Mouse (Mus musculus) lung, adult 2 months (tissue): ENCODE results near the gene Pan3. TPM values are rescaled to one million over a fixed set of nuclear protein-coding genes. Genes with fewer than 3 reads are reported as not detected.
A peak's percentile ranks its signal among the peaks of the same experiment; 100 is the strongest.
"Not testable (repeated sequence)": the region's sequence is repeated elsewhere in the genome, so short reads cannot be mapped to it uniquely, and the experiment has no call there.

Experiments
- DNase-seq: peaks from one replicate; pipeline ENCODE4 v3.0.0; 2022
- H3K4me1 ChIP-seq: fragments of 200-500 bp; 2 replicates; pipeline ENCODE4 v1.6.1; 2011; ENCODE audit warnings: low read length; ENCODE audit not compliant: control insufficient read depth, insufficient read depth
- H3K4me3 ChIP-seq: fragments of 200-500 bp; replicated peaks from 2 replicates; pipeline ENCODE3; 2011; ENCODE audit warnings: low read depth, mild to moderate bottlenecking, control low read depth, low read length; ENCODE audit errors: extremely low read depth
- CTCF ChIP-seq: fragments of 200-500 bp; IDR thresholded peaks from 2 replicates; pipeline ENCODE4 v1.5.1; 2011; ENCODE audit warnings: mild to moderate bottlenecking, low read length, control low read depth; ENCODE audit not compliant: insufficient read depth
- POLR2A ChIP-seq: fragments of 200-500 bp; IDR thresholded peaks from 2 replicates; pipeline ENCODE4 v1.6.1; 2011; ENCODE audit warnings: low read depth, mild to moderate bottlenecking, control low read depth, low read length, borderline replicate concordance; ENCODE audit errors: extremely low read depth
- WGBS: fragments of 180-500 bp; shearing (Covaris S2); methylation state at CpG from one replicate; pipeline ENCODE4 v1.1.7; 2018; 5-methylcytosine and 5-hydroxymethylcytosine counted together
- polyA plus RNA-seq: library from polyadenylated mRNA; depleted of rRNA; stranded (reverse); fragments of >200 nt; gene quantifications from 2 replicates; pipeline ENCODE4 v1.2.3, GENCODE M21; 2012

The Pan3 gene
- polyA plus RNA-seq, 1 experiment: 38.0 TPM

GRCm38 (mm10) chr5:147539409-147539808 lies 109.4 kb downstream of the Pan3 start:
- TF ChIP-seq POLR2A: no peak
- WGBS: 86% methylated on average over 4 of the region's 4 CpGs
- DNase-seq: no peak
- no peak overlapping the region for H3K4me3 ChIP-seq
- H3K4me1 ChIP-seq: no peaks in the 10 kb centered on the region

- Histone ChIP-seq H3K4me1 (no peaks in the 10 kb centered on the region), H3K4me3 (no peak overlapping the region)
- WGBS: 83% methylated on average over 4 of the region's 4 CpGs
- DNase-seq: no peak
- TF ChIP-seq CTCF (no peak), POLR2A (no peak)
These were observed 109.9 kb downstream of the Pan3 start for GRCm38 (mm10) chr5:147539815-147540214.

GRCm38 (mm10) chr5:147542291-147542690 lies 112.3 kb downstream of the Pan3 start:
- no peaks in the 10 kb centered on the region for H3K4me1 ChIP-seq
- DNase-seq: no peak
- WGBS: 75% methylated on average over 6 of the region's 6 CpGs
- H3K4me3 ChIP-seq: no peak overlapping the region
- TF ChIP-seq POLR2A (no peak), CTCF (no peak)

GRCm38 (mm10) chr5:147545731-147546241 lies 115.8 kb downstream of the Pan3 start:
- TF ChIP-seq CTCF: peak; percentile 76
- TF ChIP-seq POLR2A: no peak
- WGBS: 53% methylated on average over 11 of the region's 11 CpGs
- peak; percentile 30 for DNase-seq
- no peak overlapping the region for H3K4me3 ChIP-seq
- H3K4me1 ChIP-seq: no peaks in the 10 kb centered on the region

- no peak for TF ChIP-seq POLR2A
- no peak for TF ChIP-seq CTCF
- DNase-seq: no peak
- WGBS: 81% methylated on average over 12 of the region's 12 CpGs
- H3K4me1 ChIP-seq: peaks cover 2% of the 10 kb centered on the region; the same call in 1 of the 2 replicates
- H3K4me3 ChIP-seq: no peak overlapping the region
These were observed 119.2 kb downstream of the Pan3 start for GRCm38 (mm10) chr5:147549016-147549755.

GRCm38 (mm10) chr5:147551879-147552627 lies 122.1 kb downstream of the Pan3 start:
- WGBS: 63% methylated on average over 13 of the region's 13 CpGs
- DNase-seq: no peak
- TF ChIP-seq CTCF (0 out of 2 replicates have a peak, but pooled peaks have one; percentile 3), POLR2A (no peak)

GRCm38 (mm10) chr5:147557641-147558040 lies 127.7 kb downstream of the Pan3 start:
- DNase-seq, H3K4me3 ChIP-seq, H3K4me1 ChIP-seq: not testable (repeated sequence)
- 56% methylated on average over 6 of the region's 6 CpGs for WGBS

More at GRCm38 (mm10) chr5:147551879-147552627, 122.1 kb downstream of the Pan3 start:
- Histone ChIP-seq H3K4me1 (peaks cover 5% of the 10 kb centered on the region), H3K4me3 (no peak overlapping the region)

GRCm38 (mm10) chr5:147563511-147564139 lies 133.7 kb downstream of the Pan3 start:
- Histone ChIP-seq H3K4me1 (no peaks in the 10 kb centered on the region), H3K4me3 (no peak overlapping the region)
- WGBS: 59% methylated on average over 18 of the region's 18 CpGs
- TF ChIP-seq CTCF: no peak
- TF ChIP-seq POLR2A: no peak
- DNase-seq: no peak

GRCm38 (mm10) chr5:147564140-147564590 lies 134.2 kb downstream of the Pan3 start:
- TF ChIP-seq POLR2A: no peak
- TF ChIP-seq CTCF: no peak
- peak; percentile 23 for DNase-seq

More at GRCm38 (mm10) chr5:147564140-147564590, 134.2 kb downstream of the Pan3 start:
- WGBS: 36% methylated on average over 16 of the region's 16 CpGs
- Histone ChIP-seq H3K4me3 (no peak overlapping the region), H3K4me1 (no peaks in the 10 kb centered on the region)
